Mouse (Mus musculus): ENCODE data around the gene Smg1. TPM values are rescaled to one million over a fixed set of nuclear protein-coding genes. Genes with fewer than 3 reads are reported as not detected.

Smg1 gene
- polyA plus RNA-seq (2016; fragmentation: Nextera tagmentation; extraction: Ambion mirVana) = 15.8 and 17.1 TPM in 2 replicates

DNA sequence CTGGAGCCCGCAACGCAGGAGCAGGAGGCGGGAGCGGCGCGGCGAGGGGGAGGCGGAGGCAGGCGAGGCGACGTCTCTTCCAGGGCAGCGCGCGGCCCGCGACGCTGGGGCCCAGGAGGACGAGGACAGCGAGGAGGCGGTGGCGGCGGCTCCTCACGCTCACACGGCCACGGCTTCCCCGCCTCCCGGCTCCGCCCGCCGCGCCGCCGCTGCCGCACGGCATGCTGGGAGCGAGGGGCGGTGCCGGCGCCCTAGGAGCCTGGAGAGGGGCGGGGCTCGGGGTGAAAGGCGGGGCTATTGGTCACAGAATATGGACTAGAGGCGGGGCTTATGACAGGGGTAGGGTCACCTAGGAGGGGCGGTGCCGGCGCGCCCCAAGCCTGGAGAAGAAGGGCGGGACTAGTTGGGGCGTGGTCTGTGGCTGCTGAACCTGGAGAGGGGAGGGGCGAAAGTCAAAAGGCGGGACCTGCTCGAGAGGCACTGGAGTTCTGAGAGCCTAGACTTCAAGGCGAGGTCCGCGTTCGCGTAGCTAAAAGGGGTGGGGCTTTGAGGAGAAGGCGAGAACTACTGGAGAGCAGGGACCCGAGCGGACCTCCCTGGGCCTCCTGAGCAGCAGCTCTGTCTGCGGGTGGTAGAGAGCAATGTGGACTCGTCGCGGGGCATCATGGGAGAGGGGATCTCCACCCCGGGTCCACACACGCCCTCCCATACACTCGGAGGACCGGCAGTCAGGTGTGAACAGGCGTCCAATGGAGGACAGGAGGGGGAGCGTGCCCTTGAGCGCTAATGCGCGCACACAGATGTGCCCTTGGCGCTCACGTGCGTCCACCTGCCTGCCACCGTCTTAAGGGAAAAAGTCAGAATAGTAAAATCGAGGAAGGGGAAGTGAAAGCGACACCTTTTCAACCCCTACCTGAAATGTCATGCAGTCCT lies at the start of gene Smg1:
Gene Smg1, minus strand, starts transcription at position 218 of the 933 bp plus-strand sequence.
- H3K4me3 ChIP-seq = peak within 1 kb of the TSS; percentile 91
- H3K9me3 ChIP-seq = no peaks in the 10 kb centered on the region
- H3K27ac ChIP-seq = peak within 1 kb of the TSS; percentile 97
- H3K4me1 ChIP-seq (replicated peaks) = peaks cover 21% of the 10 kb centered on the region
- no peaks in the 10 kb centered on the region for H3K27me3 ChIP-seq (ENCODE audit: insufficient read depth, poor library complexity, severe bottlenecking)
- 1% methylated on average over 78 of the region's 79 CpGs for WGBS
- DNase-seq (ENCODE audit: low spot score) = peak; percentile 98
- no peaks in the 10 kb centered on the region for H3K36me3 ChIP-seq

GRCm38 (mm10) chr7:118283186-118283585 lies 39.7 kb upstream of the Smg1 start:
- no peaks in the 10 kb centered on the region for H3K36me3 ChIP-seq
- DNase-seq (ENCODE audit: low spot score) = no peak
- no peak overlapping the region for H3K27ac ChIP-seq
- no peak overlapping the region for H3K4me3 ChIP-seq
- no peaks in the 10 kb centered on the region for H3K27me3 ChIP-seq (ENCODE audit: insufficient read depth, poor library complexity, severe bottlenecking)
- H3K4me1 ChIP-seq (replicated peaks) = no peaks in the 10 kb centered on the region
- H3K9me3 ChIP-seq = no peaks in the 10 kb centered on the region
- 74% methylated on average over 2 of the region's 2 CpGs for WGBS

DNA sequence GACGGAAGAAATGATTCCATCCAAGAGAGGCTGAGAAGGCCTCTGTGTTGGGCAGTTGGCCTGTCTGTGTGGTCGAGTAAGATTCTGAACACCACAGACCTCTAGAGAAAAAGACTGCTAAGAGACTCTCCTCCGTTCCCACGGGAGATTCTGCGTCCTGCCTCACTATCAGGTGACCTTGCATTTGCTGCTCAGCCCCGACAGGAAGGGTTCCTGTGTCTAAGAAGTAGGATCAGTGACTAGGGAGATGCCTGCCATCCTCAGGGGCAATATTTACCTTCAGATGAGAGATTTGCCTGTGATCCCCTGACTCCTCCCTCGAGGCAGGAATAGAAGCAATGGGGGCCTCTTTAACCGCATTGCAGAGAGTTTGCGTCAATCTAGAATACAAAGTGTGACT lies 39.1 kb upstream of the Smg1 start:
- H3K4me3 ChIP-seq = no peak overlapping the region
- WGBS = 82% methylated on average over 9 of the region's 9 CpGs

DNA sequence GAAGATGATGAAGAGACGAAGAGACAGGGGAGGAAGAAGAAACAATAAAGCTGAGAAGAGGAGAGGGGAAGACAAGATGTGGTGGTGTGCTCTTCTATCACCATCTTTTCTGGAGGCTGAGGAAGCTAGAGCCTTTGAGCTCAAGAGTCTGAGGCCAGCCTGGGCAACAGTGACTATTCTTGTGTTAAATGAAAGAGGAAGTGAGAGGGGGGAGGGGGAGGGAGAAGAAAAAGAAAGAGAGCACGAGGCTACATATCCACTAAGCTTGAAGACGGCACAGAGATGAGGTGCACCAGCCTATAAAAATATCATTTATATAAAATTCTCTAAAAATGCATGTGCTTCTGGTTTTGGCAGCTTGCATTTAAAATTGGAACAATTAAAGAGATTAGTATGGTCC lies 36.1 kb upstream of the Smg1 start:
- 66% methylated on average over 3 of the region's 3 CpGs for WGBS
- H3K4me1 ChIP-seq (replicated peaks) = no peaks in the 10 kb centered on the region; the same call in 1 of the 2 replicates
- H3K27me3 ChIP-seq (ENCODE audit: insufficient read depth, poor library complexity, severe bottlenecking) = no peaks in the 10 kb centered on the region
- no peak overlapping the region for H3K4me3 ChIP-seq
- H3K9me3 ChIP-seq = no peaks in the 10 kb centered on the region
- DNase-seq (ENCODE audit: low spot score) = no peak
- no peak overlapping the region for H3K27ac ChIP-seq
- no peaks in the 10 kb centered on the region for H3K36me3 ChIP-seq

More for the DNA sequence above, 39.1 kb upstream of the Smg1 start:
- no peaks in the 10 kb centered on the region for H3K9me3 ChIP-seq
- H3K4me1 ChIP-seq (replicated peaks) = no peaks in the 10 kb centered on the region; the same call in 1 of the 2 replicates
- no peak for DNase-seq (ENCODE audit: low spot score)
- no peak overlapping the region for H3K27ac ChIP-seq
- H3K36me3 ChIP-seq = no peaks in the 10 kb centered on the region
- no peaks in the 10 kb centered on the region for H3K27me3 ChIP-seq (ENCODE audit: insufficient read depth, poor library complexity, severe bottlenecking)

DNA sequence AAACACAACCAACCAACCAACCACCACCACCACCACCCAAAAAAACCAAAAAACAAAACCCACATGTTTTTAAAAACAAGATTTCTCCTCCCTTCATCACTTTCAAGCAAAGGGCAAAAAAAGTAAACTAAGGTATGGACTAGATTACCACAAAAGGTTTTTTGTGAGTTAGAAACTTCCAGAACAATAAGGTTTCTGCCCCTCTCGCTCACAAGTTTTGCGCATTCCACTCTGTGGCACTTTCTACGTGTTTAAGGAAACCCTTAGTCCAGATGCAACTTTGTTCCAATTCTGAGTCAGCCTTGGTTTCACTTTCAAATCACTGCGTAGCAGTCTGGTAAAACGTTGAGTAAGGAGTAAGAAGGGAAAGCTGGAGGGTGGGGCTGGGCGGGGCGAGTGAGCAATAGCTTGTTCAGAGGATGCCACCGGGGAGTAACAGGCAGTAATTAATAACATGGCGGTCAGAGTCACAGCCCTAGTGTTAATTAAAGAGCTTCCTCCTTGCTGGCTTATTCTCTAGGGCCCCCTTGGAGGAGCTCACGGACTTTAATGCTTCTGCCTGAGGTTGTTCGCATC lies 34.0 kb upstream of the Smg1 start:
- Histone ChIP-seq H3K27ac (no peak overlapping the region), H3K9me3 (no peaks in the 10 kb centered on the region), H3K36me3 (no peaks in the 10 kb centered on the region), H3K27me3 (ENCODE audit: insufficient read depth, poor library complexity, severe bottlenecking) (no peaks in the 10 kb centered on the region), H3K4me3 (no peak overlapping the region), H3K4me1 (replicated peaks) (peaks cover 9% of the 10 kb centered on the region)
- 76% methylated on average over 11 of the region's 11 CpGs for WGBS
- DNase-seq (ENCODE audit: low spot score) = no peak

DNA sequence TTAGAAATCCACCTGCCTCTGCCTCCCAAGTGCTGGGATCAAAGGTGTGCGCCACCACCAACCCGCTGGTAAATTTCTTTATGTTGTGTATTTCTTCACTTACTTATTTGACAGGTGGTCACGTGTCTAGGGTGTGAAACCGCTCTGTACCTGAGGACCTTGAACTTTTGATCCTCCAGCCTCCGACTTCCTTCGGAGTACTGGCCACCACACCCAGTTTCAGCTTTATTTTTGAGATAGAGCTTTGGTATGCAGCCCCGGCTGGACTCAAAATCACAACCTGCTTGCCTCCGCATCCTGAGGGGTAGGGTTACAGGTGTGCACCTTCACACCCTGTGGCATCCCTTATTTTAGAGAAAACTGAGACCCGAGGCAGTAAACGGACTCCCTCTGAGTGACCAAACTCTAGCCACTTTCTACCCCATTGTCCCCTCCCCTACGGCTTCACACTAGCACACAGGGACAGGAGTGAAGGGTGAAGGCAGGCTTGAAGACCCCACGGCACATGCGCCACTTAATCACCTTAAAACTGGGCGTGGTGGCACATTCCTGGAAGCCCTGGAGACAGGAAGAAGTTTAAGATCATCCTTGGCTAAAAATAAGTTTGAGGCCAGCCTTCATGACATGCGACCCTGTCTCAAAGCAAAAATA lies 33.3 kb upstream of the Smg1 start:
- Histone ChIP-seq H3K27ac (no peak overlapping the region), H3K4me3 (no peak overlapping the region)
- WGBS = 91% methylated on average over 15 of the region's 15 CpGs

GRCm38 (mm10) chr7:118275265-118275664 lies 31.8 kb upstream of the Smg1 start:
- no peaks in the 10 kb centered on the region for H3K27me3 ChIP-seq (ENCODE audit: insufficient read depth, poor library complexity, severe bottlenecking)
- DNase-seq (ENCODE audit: low spot score) = no peak
- H3K36me3 ChIP-seq = no peaks in the 10 kb centered on the region
- no peak overlapping the region for H3K4me3 ChIP-seq
- H3K9me3 ChIP-seq = no peaks in the 10 kb centered on the region
- H3K27ac ChIP-seq = no peak overlapping the region
- 86% methylated on average over 6 of the region's 6 CpGs for WGBS
- peaks cover 9% of the 10 kb centered on the region for H3K4me1 ChIP-seq (replicated peaks)

More for the DNA sequence above, 33.3 kb upstream of the Smg1 start:
- Histone ChIP-seq H3K9me3 (no peaks in the 10 kb centered on the region), H3K4me1 (replicated peaks) (peaks cover 9% of the 10 kb centered on the region), H3K27me3 (ENCODE audit: insufficient read depth, poor library complexity, severe bottlenecking) (no peaks in the 10 kb centered on the region), H3K36me3 (no peaks in the 10 kb centered on the region)
- no peak for DNase-seq (ENCODE audit: low spot score)

- Histone ChIP-seq H3K36me3 (no peaks in the 10 kb centered on the region), H3K4me1 (replicated peaks) (peaks cover 9% of the 10 kb centered on the region), H3K4me3 (no peak overlapping the region), H3K27me3 (ENCODE audit: insufficient read depth, poor library complexity, severe bottlenecking) (no peaks in the 10 kb centered on the region), H3K27ac (no peak overlapping the region), H3K9me3 (no peaks in the 10 kb centered on the region)
- no peak for DNase-seq (ENCODE audit: low spot score)
- 86% methylated on average over 5 of the region's 5 CpGs for WGBS
Observed at GRCm38 (mm10) chr7:118274851-118275250, 31.4 kb upstream of the Smg1 start.

GRCm38 (mm10) chr7:118274169-118274568 lies 30.7 kb upstream of the Smg1 start:
- peaks cover 9% of the 10 kb centered on the region for H3K4me1 ChIP-seq (replicated peaks)
- H3K27me3 ChIP-seq (ENCODE audit: insufficient read depth, poor library complexity, severe bottlenecking) = no peaks in the 10 kb centered on the region
- 64% methylated on average over 7 of the region's 7 CpGs for WGBS
- H3K9me3 ChIP-seq = no peaks in the 10 kb centered on the region
- DNase-seq (ENCODE audit: low spot score) = no peak
- H3K27ac ChIP-seq = peak overlapping the region; percentile 35; the same call in 1 of the 2 replicates
- no peak overlapping the region for H3K4me3 ChIP-seq
- H3K36me3 ChIP-seq = no peaks in the 10 kb centered on the region

DNA sequence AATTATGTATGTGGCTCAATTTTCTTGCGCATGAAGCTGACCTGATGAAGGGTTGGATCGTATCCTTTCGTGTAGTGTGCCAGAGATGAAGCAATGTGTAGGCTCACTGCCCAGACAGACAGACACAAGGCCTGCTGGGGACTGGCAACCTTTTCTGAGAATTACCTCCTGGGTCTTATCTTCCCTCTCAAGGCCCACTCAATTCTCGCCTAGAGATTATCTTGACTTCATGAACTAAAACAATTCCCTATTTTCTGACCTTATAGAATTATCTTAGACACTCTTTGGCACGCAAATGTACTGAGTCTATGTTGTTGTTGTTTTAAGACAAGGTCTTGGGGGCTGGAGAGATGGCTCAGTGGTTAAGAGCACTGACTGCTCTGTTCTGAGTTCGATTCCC lies 22.6 kb upstream of the Smg1 start:
- H3K36me3 ChIP-seq = no peaks in the 10 kb centered on the region
- H3K27ac ChIP-seq = no peak overlapping the region
- no peak overlapping the region for H3K4me3 ChIP-seq
- H3K9me3 ChIP-seq = no peaks in the 10 kb centered on the region
- H3K27me3 ChIP-seq (ENCODE audit: insufficient read depth, poor library complexity, severe bottlenecking) = no peaks in the 10 kb centered on the region
- no peaks in the 10 kb centered on the region for H3K4me1 ChIP-seq (replicated peaks)
- 96% methylated on average over 6 of the region's 6 CpGs for WGBS
- DNase-seq (ENCODE audit: low spot score) = no peak

DNA sequence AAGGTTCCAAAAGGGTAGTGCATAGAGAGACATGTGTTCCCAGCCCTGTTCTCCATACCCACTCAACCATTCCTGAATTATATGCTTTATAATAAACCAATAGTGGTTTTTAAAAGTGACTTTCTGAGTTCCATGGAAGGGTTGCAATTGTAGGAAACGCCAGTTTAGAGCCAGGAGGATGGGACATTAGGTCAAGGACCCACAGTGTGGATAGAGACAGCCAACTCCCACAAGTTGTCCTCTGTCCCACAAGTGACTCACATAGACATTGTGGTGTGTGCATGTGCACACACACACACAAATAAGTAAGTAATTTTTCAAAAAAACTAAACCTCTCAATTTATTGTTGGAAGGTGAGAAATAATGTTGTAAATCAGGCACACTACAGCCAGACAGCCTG lies 20.1 kb upstream of the Smg1 start:
- Histone ChIP-seq H3K9me3 (no peaks in the 10 kb centered on the region), H3K27ac (no peak overlapping the region), H3K4me1 (replicated peaks) (no peaks in the 10 kb centered on the region), H3K36me3 (no peaks in the 10 kb centered on the region), H3K27me3 (ENCODE audit: insufficient read depth, poor library complexity, severe bottlenecking) (no peaks in the 10 kb centered on the region), H3K4me3 (no peak overlapping the region)
- no peak for DNase-seq (ENCODE audit: low spot score)
- 79% methylated on average over 1 of the region's 1 CpGs for WGBS

DNA sequence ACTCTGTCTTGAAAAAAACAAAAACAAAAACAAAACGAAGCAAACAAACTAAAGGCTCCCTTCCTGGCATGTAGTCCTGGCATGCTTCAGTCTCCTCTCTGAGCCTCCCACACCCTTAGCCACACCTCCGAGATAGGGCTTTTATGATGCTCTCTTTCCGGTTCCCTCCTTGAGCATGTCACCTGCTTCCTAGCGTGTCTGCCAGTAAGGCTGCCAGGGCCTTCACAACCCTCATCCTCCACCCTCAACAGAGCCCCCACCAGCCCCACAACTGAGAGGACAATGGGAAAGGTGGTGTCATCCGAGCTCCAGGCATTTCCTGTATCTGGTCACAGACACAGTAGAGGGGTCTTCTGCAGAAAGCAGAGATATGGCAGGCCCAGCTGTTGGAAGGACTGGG lies 18.9 kb upstream of the Smg1 start:
- WGBS = 82% methylated on average over 5 of the region's 5 CpGs

More for the DNA sequence above, 18.9 kb upstream of the Smg1 start:
- Histone ChIP-seq H3K36me3 (no peaks in the 10 kb centered on the region), H3K4me3 (no peak overlapping the region), H3K9me3 (no peaks in the 10 kb centered on the region), H3K27me3 (ENCODE audit: insufficient read depth, poor library complexity, severe bottlenecking) (no peaks in the 10 kb centered on the region), H3K4me1 (replicated peaks) (no peaks in the 10 kb centered on the region), H3K27ac (no peak overlapping the region)
- DNase-seq (ENCODE audit: low spot score) = no peak
